Mouse (Mus musculus) telencephalon, adult 2 months (tissue): ENCODE measurements around the gene Iars2.
A peak's percentile ranks its signal among the peaks of the same experiment; 100 is the strongest.

ENCODE experiments used
- DNase-seq: peaks from one replicate; pipeline ENCODE4 v3.0.0-alpha.2; 2011; ENCODE audit warnings: low read depth, low spot score

Gene Iars2

GRCm38 (mm10) chr1:185328721-185329610 lies at the start of gene Iars2:
TSS of gene Iars2 (minus strand) at chr1:185329396.
- DNase-seq, result peak; percentile 64

- no peak for DNase-seq
These were observed 48.2 kb upstream of the Iars2 start for GRCm38 (mm10) chr1:185377429-185377828.

- DNase-seq, result peak; percentile 85
These were observed 47.2 kb upstream of the Iars2 start for GRCm38 (mm10) chr1:185376390-185376789.

DNA sequence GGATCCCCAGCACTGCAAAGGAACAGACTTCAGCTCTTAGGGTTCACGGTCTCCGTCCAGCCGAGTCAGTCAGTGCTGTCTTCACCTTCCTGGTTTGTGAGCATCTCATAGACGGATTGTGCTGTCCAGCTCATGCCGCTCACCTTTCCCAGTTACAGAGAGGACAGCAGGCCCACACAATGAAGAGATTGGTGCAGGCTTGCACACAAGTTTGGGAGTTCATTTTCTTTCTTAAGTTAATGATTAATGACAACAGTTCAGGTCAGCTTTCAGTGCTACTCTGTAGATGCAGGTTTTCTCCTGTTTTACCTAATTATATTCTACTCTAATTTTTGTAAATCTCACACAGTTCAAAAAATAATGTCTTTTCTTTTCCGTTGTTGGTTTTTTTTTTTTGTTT lies 40.8 kb upstream of the Iars2 start:
- no peak for DNase-seq

DNA sequence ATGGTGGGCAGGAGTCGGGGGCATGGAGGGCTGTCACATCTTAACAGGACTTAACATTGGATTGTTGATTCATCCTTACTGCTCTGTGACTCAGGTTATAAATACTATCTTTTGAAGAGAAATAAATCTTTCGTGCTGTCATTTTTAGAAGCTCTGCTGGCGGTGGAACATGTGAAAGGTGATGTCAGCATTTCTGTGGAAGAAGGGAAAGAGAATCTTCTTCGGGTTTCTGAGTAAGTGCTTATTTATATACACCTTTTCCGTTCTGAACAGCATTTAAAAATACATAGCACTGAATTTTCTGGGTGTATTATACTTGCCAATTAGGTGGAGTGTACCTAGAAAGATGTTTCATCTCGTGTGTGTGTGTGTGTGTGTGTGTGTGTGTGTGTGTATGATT lies 38.2 kb upstream of the Iars2 start:
- DNase-seq, result no peak

- DNase-seq, result no peak
These were observed 35.0 kb upstream of the Iars2 start for GRCm38 (mm10) chr1:185364183-185364540.

DNA sequence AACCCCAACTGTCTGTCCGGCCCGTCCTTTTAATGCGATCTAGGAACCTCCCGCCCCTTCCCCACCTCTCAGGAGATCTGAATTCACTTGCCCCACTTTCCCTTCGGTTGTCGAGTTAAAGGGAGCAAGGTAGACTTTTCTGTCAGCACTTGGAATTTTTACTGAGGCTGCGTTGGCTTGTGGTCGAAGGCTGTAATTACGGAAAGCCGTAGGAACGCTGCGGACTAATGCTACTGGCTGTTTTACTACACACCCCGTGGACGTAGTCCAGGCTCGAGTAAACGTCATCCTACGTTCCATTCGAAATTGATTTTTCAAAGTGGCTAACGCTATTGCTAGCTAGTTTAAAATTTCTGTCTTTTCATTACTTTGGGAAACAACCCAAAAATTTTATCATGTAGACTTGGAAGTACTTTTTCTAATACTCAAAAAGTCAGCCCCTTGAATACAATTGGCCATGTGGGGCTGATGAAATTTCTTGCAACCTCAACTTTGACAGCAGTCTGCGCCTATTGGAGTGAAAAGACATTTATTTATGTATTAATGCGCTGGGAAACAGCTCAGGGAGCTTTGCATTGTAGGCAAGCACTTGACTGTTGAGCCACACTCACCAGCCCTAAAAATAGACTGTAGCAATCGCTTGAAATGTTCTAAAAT lies 34.5 kb upstream of the Iars2 start:
- peak; percentile 47 for DNase-seq

- peak; percentile 98 for DNase-seq
These were observed 33.7 kb upstream of the Iars2 start, which contains the start of gene Eprs for GRCm38 (mm10) chr1:185362677-185363520. TSS of gene Eprs (plus strand) at chr1:185363044.

DNA sequence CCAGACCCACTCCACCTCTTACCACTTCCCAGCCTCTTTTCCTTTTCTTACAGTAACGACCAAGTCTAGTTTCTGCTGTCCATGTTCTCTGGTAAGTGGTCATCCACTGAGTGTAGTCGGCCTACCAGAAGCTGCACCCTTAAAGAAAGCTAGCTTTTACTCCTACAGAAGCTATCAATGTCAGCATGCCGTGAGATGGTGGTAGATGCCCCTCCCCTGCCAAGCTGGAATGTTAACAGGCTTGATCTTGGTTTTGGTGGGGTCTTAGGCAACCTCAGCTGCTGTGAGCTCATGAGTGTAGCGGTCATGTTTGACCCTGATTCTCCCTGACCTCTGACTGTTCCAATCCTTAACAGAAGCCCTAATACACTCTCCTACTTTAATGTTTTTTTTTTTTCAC lies 29.0 kb upstream of the Iars2 start:
- no peak for DNase-seq

GRCm38 (mm10) chr1:185356246-185356645 lies 27.1 kb upstream of the Iars2 start:
- no peak for DNase-seq

- no peak for DNase-seq
These were observed 25.5 kb upstream of the Iars2 start for GRCm38 (mm10) chr1:185354731-185355130.

DNA sequence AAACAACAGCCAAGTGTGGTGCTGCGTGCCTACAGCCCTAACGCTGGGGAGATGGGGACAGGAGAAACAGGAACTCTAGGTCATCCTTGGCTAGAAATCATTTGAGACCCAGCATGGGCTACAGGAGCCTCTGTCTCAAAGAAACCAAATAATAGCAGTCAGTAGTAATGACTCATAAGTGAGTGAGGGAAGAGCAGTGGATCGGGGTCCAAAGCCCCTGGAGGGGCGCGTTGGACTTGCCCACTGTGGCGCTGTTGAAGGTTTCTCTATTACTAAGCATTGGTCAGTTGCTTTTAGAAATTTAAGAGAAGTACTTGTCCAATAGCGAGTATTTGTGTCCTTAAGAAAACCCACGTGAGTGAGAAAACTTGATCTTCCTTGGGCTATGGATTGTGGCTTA lies 24.2 kb upstream of the Iars2 start:
- DNase-seq, result no peak

DNA sequence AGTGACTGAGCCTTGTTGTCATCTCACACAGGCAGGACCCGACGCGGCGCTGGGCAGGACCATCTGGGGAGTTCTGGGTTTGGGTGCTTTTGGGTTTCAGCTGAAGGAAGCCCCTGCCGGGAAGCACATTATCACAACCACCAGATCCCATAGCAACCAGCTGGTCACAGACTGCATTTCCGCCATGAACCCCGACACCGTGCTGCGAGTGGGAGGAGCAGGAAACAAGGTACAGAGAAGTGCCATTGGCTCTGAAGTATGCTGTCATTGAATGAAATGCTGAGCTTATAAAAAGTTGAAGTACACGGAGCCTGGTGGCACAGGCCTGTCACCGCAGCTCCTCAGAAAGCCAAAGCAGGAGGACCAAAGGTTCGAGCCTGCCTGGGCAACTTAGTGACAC lies 23.0 kb upstream of the Iars2 start:
- DNase-seq, result no peak

DNA sequence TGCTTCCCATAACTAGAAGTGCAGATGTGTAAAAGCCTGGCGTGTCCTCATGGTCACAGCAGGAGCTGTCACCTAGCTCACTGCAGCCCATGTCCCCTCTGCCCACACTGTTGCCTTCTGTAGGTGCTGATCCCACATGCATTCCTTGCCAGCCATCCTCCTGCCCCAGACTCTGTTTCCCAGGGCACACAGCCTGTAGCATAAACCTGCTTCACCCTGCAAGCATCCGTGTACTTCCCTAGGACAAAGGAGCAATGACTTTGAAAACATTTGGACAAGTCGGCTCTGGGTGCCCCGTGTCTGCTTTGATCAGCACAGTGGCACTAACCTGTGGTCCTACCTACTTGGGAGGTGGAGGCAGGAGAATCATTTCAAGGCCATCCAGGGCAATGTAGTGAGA lies 21.4 kb upstream of the Iars2 start:
- no peak for DNase-seq

DNA sequence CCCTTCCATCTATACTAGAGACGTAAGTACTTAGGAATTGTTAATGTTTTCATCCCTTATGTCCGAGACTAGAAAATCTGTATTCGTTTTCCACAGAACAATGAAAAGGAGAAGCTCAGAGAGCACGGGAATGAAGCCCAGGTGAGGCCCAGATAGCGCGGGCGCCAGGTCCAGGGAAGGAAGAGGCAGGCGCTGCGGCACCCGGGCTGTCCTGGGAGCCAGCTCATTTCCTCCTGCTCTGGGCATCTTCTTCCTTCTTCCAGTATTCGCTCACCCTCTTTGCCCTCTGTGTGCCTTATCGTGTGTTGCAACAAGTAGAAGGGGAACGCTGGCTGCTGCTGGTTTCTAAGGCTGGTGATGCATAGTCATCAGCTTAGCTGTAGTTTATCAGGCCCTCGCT lies 20.5 kb upstream of the Iars2 start:
- no peak for DNase-seq

GRCm38 (mm10) chr1:185346188-185346587 lies 17.0 kb upstream of the Iars2 start:
- no peak for DNase-seq

GRCm38 (mm10) chr1:185343422-185343821 lies 14.2 kb upstream of the Iars2 start:
- no peak for DNase-seq

GRCm38 (mm10) chr1:185342441-185342840 lies 13.2 kb upstream of the Iars2 start:
- no peak for DNase-seq

DNA sequence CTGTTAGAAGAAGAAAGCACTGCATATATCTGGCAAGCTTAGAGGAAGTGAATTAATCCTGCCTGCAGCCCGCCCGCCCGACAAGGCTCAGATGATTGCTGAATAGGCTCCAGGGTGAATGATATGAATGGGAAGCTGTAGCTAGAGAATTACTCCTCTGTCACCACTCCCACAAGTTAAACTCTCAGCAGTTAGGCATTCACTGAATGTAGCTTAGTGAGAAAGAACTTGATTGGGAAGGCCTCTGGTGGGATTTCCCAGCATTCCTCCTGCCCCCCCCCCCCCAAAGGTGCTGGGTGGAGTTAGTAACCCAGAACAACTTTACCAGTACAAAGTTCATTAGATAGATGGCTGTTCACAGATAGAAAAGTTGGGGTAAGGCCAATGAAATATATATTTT lies 7.3 kb upstream of the Iars2 start:
- no peak for DNase-seq

DNA sequence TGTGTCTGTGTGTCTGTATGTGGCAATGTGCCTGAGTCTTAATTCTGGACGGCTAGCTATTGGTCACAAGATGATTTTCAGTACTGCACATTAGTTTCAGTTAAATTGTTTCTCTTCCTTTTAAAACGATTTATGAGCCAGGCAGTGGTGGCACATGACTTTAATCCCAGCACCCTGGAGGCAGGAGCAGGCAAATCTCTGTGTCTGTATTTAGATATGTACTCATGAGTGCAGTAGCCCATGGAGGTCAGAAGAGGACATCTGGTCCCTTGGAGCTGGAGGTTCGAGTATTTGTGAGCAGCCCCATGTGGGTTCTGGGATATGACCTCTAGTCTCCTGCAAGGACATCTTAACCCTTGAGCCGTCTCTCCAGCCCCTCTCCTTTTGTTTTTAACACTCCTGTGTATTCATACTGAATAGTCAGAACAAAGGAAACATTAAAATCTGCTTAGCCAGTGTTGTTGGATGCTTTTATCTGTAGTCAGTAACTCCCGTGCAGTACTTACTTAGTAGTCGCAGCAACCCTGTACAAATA lies 6.1 kb upstream of the Iars2 start:
- DNase-seq, result no peak

GRCm38 (mm10) chr1:185334136-185334535 lies 4.9 kb upstream of the Iars2 start:
- DNase-seq, result no peak

GRCm38 (mm10) chr1:185333651-185334050 lies 4.5 kb upstream of the Iars2 start:
- no peak for DNase-seq
